Mouse (Mus musculus): ENCODE data around the gene Mfsd2b. TPM values are rescaled to one million over a fixed set of nuclear protein-coding genes. Genes with fewer than 3 reads are reported as not detected.
A peak's percentile ranks its signal among the peaks of the same experiment; 100 is the strongest.
"Not testable (repeated sequence)": the region's sequence is repeated elsewhere in the genome, so short reads cannot be mapped to it uniquely, and the experiment has no call there.

Gene Mfsd2b
- total RNA-seq (2021) = under 1 TPM; 0.40 to 0.63 TPM
- long read RNA-seq, experiment 1 = 0 reads
- long read RNA-seq, experiment 2 = 0 reads

GRCm38 (mm10) chr12:4874161-4874927 is at the start of gene Mfsd2b:
Mfsd2b (minus strand) TSS chr12:4874359.
- peak; percentile 30 to 37 for DNase-seq (ENCODE audit: low spot score in 2 of 2)

DNA sequence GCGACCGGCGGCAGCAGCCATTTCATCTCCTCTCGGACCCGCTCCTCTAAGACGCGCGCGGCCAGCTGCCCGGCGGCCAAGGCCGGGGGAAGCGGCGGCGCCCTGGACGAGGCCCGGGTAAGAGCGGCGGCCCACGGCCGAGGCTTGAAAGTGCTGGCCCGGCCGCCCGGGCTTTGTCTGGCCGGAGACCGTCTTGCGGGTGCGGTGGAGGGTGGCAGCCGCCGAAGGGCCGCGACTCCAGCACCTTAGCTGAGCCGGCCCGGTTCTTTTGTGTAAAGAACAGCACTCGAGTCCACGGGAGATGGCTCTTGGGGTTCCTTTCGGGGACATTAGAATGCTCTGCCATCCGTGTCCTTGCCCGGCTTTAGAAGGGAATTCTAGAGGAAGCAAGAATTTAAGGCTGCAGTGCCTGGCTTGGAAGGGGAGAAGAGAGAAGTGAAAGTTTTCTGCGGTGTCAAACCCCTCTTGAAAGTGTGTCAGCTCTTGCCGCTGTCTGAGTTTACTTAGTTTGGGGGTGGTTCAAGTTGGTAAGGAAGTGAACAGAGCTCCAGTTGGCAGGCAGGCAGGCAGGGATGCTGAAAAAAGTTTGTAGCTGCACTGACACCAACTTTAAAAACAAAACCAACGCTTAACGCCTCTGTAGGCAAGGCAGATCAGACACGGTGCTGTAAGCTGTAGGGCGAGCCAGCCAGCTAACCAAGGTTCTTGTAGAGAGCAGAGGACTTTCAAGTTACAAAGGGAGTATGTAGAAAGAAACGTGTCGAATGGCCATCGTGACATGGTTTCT is 43.8 kb upstream of the Mfsd2b start:
- peak; percentile 20 to 48 for DNase-seq (ENCODE audit: low spot score in 2 of 2)

GRCm38 (mm10) chr12:4916994-4917804 is 43.0 kb upstream of the Mfsd2b start, which contains the start of gene Atad2b:
Atad2b (plus strand) TSS chr12:4917353.
- DNase-seq (ENCODE audit: low spot score in 2 of 2) = peak; percentile 96 to 99

- no peak for DNase-seq (ENCODE audit: low spot score in 2 of 2)
These were observed 40.8 kb upstream of the Mfsd2b start for GRCm38 (mm10) chr12:4914944-4915343.

- no peak for DNase-seq (ENCODE audit: low spot score in 2 of 2)
These were observed 40.3 kb upstream of the Mfsd2b start for GRCm38 (mm10) chr12:4914441-4914840.

GRCm38 (mm10) chr12:4911716-4912115 is 37.6 kb upstream of the Mfsd2b start:
- no peak for DNase-seq (ENCODE audit: low spot score in 2 of 2)

GRCm38 (mm10) chr12:4910496-4910895 is 36.3 kb upstream of the Mfsd2b start:
- DNase-seq (ENCODE audit: low spot score in 2 of 2) = not testable (repeated sequence)

GRCm38 (mm10) chr12:4908391-4908790 is 34.2 kb upstream of the Mfsd2b start:
- no peak for DNase-seq (ENCODE audit: low spot score in 2 of 2)

- peak; percentile 95 to 97 for DNase-seq (ENCODE audit: low spot score in 2 of 2)
These were observed 33.1 kb upstream of the Mfsd2b start, which contains the start of gene Ubxn2a for GRCm38 (mm10) chr12:4906951-4907906. Ubxn2a (minus strand) TSS chr12:4907705.

GRCm38 (mm10) chr12:4906476-4906875 is 32.3 kb upstream of the Mfsd2b start:
- no peak for DNase-seq (ENCODE audit: low spot score in 2 of 2)

- DNase-seq (ENCODE audit: low spot score in 2 of 2) = no peak
These were observed 31.8 kb upstream of the Mfsd2b start for GRCm38 (mm10) chr12:4905946-4906345.

DNA sequence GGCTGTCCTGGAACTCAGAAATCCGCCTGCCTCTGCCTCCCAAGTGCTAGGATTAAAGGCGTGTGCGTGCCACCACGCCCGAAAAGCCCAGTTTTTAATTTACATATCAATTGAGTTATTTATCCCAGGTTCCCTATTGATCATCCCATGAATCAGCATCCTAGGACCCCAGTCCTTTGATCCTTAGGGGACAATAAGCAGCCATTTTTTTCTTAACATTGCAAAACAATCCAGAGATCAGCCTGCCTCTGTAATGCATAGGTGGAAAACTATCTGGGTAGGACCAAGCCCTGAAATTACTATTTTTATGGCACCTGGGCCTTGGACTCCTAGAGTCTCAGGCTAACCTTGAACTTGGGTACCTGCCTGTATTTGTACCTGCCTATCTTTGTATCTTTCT is 23.9 kb upstream of the Mfsd2b start:
- no peak for DNase-seq (ENCODE audit: low spot score in 2 of 2)

DNA sequence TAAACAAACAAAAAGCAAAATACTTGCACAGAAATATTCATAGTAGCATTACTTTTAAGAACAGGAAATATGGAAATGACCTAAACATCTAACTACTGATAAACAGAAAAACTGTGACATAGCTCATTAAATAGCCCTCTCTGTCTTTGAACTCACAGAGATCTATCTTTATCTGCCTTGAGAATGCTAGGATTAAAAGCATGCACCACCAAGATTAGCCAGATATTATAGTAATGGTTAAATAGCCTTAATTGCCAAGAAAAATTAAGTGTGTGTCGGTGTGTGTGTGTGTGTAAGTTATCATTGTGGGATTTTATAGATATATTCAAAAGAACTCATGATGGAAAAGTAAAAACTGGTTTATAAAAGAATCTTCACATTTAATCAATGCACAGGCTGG is 15.7 kb upstream of the Mfsd2b start:
- no peak for DNase-seq (ENCODE audit: low spot score in 2 of 2)

GRCm38 (mm10) chr12:4889251-4889650 is 15.1 kb upstream of the Mfsd2b start:
- no peak for DNase-seq (ENCODE audit: low spot score in 2 of 2)

GRCm38 (mm10) chr12:4888739-4889138 is 14.6 kb upstream of the Mfsd2b start:
- DNase-seq (ENCODE audit: low spot score in 2 of 2) = no peak

DNA sequence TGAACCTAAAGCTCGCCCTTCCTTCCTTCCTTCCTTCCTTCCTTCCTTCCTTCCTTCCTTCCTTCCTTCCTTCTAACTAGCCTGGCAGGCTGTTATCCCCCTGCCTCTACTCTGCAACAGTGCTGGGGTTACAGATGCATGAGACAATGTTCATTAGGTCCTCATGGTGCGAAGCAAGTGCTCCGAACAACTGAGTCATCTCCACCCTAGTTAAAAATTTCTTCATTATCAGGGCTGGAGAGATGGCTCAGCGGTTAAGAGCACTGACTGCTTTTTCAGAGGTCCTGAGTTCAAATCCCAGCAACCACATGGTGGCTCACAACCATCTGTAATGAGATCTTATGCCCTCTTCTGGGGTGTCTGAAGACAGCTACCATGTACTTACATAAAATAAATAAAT is 12.4 kb upstream of the Mfsd2b start:
- DNase-seq (ENCODE audit: low spot score in 2 of 2) = not testable (repeated sequence)

DNA sequence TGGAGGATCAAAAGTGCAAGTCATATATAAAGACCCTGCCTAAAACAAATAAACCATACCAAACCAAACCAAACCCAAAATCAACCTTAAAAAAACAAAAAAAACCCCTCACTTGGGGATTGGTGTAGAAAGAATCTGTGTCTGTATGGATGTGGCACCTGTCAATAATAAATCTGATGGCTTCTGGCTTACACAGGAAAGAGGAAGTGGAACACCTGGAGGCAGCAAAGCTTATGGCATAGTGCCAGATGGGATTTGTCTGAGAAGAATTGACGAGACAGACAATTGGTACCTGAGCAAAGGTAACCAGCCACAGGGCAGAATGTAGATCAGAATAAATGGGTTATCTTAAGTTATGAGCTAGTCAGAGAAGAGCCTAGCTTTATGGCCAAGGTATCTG is 10.9 kb upstream of the Mfsd2b start:
- DNase-seq (ENCODE audit: low spot score in 2 of 2) = no peak

DNA sequence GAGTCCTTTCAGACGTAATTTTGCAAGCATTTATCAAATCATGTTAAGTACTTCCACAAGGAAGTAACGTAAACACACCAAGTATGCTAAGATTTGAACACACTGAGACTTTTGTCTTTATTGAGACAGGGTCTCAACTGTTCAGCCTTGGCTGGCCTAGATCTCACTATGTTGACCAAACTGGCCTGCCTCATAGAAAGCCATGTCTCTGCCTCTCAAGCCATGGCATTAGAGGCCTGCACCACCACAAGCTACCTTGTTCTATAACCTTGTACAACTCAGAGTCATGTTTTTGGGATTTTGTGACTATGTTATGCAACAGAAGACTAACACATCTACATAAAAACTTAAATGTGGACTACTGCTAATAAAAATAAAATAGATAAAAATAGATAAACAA is 7.9 kb upstream of the Mfsd2b start:
- no peak for DNase-seq (ENCODE audit: low spot score in 2 of 2)

- DNase-seq (ENCODE audit: low spot score in 2 of 2) = no peak
These were observed 4.9 kb upstream of the Mfsd2b start for GRCm38 (mm10) chr12:4879048-4879447.

DNA sequence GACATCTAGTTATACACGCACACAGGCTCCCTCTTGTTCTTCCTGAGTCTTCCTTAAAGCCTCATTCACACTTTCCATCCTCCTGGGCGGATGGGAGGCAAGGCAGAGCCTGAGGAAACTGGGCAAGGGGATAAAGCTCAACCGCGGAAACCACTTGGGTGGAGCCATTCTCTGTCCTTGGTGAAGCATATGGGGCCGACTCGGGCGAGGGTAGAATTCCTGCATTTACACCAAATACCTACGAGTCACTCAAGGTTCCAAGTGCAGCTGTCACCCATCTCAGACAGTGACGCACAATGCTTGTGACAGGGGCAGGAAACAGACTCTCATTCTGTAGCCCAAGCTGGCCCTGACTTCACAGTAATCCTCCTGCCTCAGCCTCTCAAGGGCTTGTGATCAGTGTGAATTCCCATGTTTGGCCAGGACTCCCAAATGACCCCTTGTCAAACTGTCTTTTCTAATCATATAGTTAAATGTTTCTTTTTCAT is 4.2 kb upstream of the Mfsd2b start:
- DNase-seq (ENCODE audit: low spot score in 2 of 2) = no peak
